In the genomic region with DNA sequence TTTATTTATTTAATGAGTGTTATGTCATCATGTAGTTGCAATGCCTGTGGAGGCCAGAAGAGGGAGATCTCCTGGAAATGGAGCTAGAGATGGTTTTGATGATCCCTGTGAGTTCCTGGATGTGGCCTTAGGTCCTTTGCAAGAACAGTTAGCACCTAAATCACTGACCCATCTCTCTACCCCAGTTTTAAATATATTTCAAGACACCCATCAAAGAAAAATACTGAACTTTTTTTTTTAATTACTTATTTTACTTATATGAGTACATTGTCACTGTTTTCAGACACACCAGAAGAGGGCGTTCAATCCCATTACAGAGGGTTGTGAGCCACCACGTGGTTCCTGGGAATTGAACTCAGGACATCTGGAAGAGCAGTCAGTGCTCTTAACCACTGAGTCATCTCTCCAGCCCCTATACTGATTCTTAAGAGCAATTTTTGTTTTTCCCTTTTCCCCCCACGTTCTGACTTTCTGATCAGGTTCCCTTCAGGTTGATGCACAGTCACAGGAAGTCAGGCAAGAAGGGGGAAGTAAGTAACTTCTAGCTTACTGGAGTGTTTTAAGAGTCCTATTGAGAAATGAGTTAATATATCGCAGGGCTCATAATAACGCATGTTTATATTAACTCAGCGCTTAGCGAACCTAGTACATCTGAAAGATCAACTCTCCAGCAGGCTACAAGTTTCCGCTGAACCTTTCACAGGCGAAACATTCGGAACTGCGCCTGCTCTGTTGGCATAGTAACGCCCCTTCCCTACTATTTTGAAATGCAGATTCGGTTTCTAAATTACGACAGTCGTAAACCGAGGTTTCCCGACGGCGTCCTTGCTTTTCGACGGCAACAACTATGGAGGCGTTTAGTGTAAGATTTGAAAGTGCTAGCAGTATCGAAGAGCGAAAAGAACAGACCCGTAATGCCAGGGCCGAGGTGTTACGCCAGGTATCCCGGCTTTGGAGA, we compare ENCODE assay signal across 8 mouse cellular contexts. TPM values are rescaled to one million over a fixed set of nuclear protein-coding genes. Genes with fewer than 3 reads are reported as not detected.
DNase-seq lines count a peak whose midpoint lies in the region; ATAC-seq and TF ChIP-seq lines count a peak whose summit lies in the region.

A gene (plus strand): TSS at position 342 of the 958 bp plus-strand sequence.

- H3K9me3 ChIP-seq in ES-Bruce4 (replicated peaks; ENCODE audit: control insufficient read depth, insufficient read depth, low read length, poor library complexity, severe bottlenecking) = no peaks in the 10 kb centered on the region
- no peaks in the 10 kb centered on the region for H3K9me3 ChIP-seq in forebrain, embryonic 12.5 days
- H3K9me3 ChIP-seq in heart, postnatal 0 days (replicated peaks; ENCODE audit: control insufficient read depth, low read length) = no peaks in the 10 kb centered on the region
- no peaks in the 10 kb centered on the region for H3K9me3 ChIP-seq in liver, embryonic 16.5 days (replicated peaks; ENCODE audit: control insufficient read depth, low read length)
- no peaks in the 10 kb centered on the region for H3K9me3 ChIP-seq in neural tube, embryonic 13.5 days

- TF ChIP-seq POLR2A in ES-Bruce4 (IDR thresholded peaks at IDR 0.05; ENCODE audit: insufficient read depth, low read length) = no peak
- peak; percentile 10; the same call in 1 of the 2 replicates for TF ChIP-seq POLR2A in testis, adult 2 months (IDR thresholded peaks at IDR 0.05; ENCODE audit: control insufficient read depth, low read depth, low read length)

- H3K4me2 ChIP-seq in forebrain, embryonic 12.5 days = peak within 1 kb of the TSS; percentile 65
- peak within 1 kb of the TSS; percentile 76 for H3K4me2 ChIP-seq in heart, postnatal 0 days (ENCODE audit: low read depth, low read length)
- peak within 1 kb of the TSS; percentile 68 for H3K4me2 ChIP-seq in liver, embryonic 16.5 days (ENCODE audit: low read depth, low read length)
- H3K4me2 ChIP-seq in neural tube, embryonic 13.5 days = peak within 1 kb of the TSS; percentile 69

- TF ChIP-seq EP300 in ES-Bruce4 (IDR thresholded peaks at IDR 0.05; ENCODE audit: insufficient read depth, low read depth, low read length) = no peak
- no peak for TF ChIP-seq EP300 in heart, postnatal 0 days (IDR thresholded peaks at IDR 0.05; ENCODE audit: low read depth)

- peak; percentile 94 for ATAC-seq in forebrain, embryonic 12.5 days (ENCODE audit: low FRiP score)
- peak; percentile 89 for ATAC-seq in heart, postnatal 0 days (ENCODE audit: insufficient read depth, low read depth)
- peak; percentile 85 for ATAC-seq in liver, embryonic 16.5 days (ENCODE audit: low read depth)
- ATAC-seq in neural tube, embryonic 13.5 days (ENCODE audit: low read depth) = peak; percentile 96

- peak within 1 kb of the TSS; percentile 99 for H3K9ac ChIP-seq in ES-Bruce4 (ENCODE audit: low read depth, poor library complexity, severe bottlenecking)
- peak within 1 kb of the TSS; percentile 62 for H3K9ac ChIP-seq in forebrain, embryonic 12.5 days
- peak within 1 kb of the TSS; percentile 75 for H3K9ac ChIP-seq in heart, postnatal 0 days (replicated peaks; ENCODE audit: low read depth, low read length)
- H3K9ac ChIP-seq in liver, embryonic 16.5 days (ENCODE audit: low read depth, low read length) = peak within 1 kb of the TSS; percentile 70
- peak within 1 kb of the TSS; percentile 77 for H3K9ac ChIP-seq in neural tube, embryonic 13.5 days

- peak; percentile 88 for DNase-seq in c-Kit-positive CD71-positive TER-119-positive erythroid progenitor cells, embryonic 14.5 days (ENCODE audit: low spot score)
- peak; percentile 96 for DNase-seq in heart, postnatal 0 days (ENCODE audit: low spot score)
- peak; percentile 80 to 86 for DNase-seq in kidney, postnatal 4 days

- peak; percentile 7 for TF ChIP-seq CTCF in ES-Bruce4 (IDR thresholded peaks at IDR 0.05; ENCODE audit: low read depth, low read length)
- TF ChIP-seq CTCF in heart, postnatal 0 days (IDR thresholded peaks at IDR 0.05; ENCODE audit: low read depth) = peak; percentile 50
- TF ChIP-seq CTCF in testis, adult 2 months (IDR thresholded peaks at IDR 0.05; ENCODE audit: control insufficient read depth, insufficient read depth, insufficient replicate concordance, low read depth, low read length) = no peak

- H3K27ac ChIP-seq in ES-Bruce4 (ENCODE audit: insufficient read depth, low read length) = peak within 1 kb of the TSS; percentile 79; the same call in 1 of the 2 replicates
- H3K27ac ChIP-seq in forebrain, embryonic 12.5 days = peak within 1 kb of the TSS; percentile 38; the same call in 1 of the 2 replicates
- peak within 1 kb of the TSS; percentile 87 for H3K27ac ChIP-seq in heart, postnatal 0 days (ENCODE audit: low read depth)
- peak within 1 kb of the TSS; percentile 75 for H3K27ac ChIP-seq in liver, embryonic 16.5 days (ENCODE audit: low read length)
- H3K27ac ChIP-seq in neural tube, embryonic 13.5 days (replicated peaks) = peak within 1 kb of the TSS; percentile 54
- peak within 1 kb of the TSS; percentile 82 for H3K27ac ChIP-seq in testis, adult 2 months (ENCODE audit: control insufficient read depth, insufficient read depth, low read depth, low read length)

- no peaks in the 10 kb centered on the region for H3K4me1 ChIP-seq in ES-Bruce4 (ENCODE audit: control insufficient read depth, insufficient read depth, low read length)
- H3K4me1 ChIP-seq in forebrain, embryonic 12.5 days = no peaks in the 10 kb centered on the region
- no peaks in the 10 kb centered on the region for H3K4me1 ChIP-seq in heart, postnatal 0 days (ENCODE audit: control insufficient read depth, insufficient read depth)
- no peaks in the 10 kb centered on the region; the same call in 1 of the 2 replicates for H3K4me1 ChIP-seq in liver, embryonic 16.5 days (ENCODE audit: control insufficient read depth, low read depth, low read length)
- H3K4me1 ChIP-seq in neural tube, embryonic 13.5 days (replicated peaks) = peaks cover 15% of the 10 kb centered on the region; the same call in 1 of the 2 replicates
- no peaks in the 10 kb centered on the region; the same call in 1 of the 2 replicates for H3K4me1 ChIP-seq in testis, adult 2 months (ENCODE audit: control insufficient read depth, insufficient read depth, low read length)

- no peaks in the 10 kb centered on the region for H3K27me3 ChIP-seq in ES-Bruce4 (ENCODE audit: control insufficient read depth, insufficient read depth, low read length, poor library complexity, severe bottlenecking)
- H3K27me3 ChIP-seq in forebrain, embryonic 12.5 days = no peaks in the 10 kb centered on the region
- H3K27me3 ChIP-seq in heart, postnatal 0 days (ENCODE audit: control insufficient read depth, insufficient read depth, low read length) = no peaks in the 10 kb centered on the region
- H3K27me3 ChIP-seq in liver, embryonic 16.5 days (ENCODE audit: control insufficient read depth, insufficient read depth, low read depth, low read length) = no peaks in the 10 kb centered on the region
- no peaks in the 10 kb centered on the region for H3K27me3 ChIP-seq in neural tube, embryonic 13.5 days
- H3K27me3 ChIP-seq in testis, adult 2 months (ENCODE audit: control insufficient read depth, insufficient read depth, low read length) = no peaks in the 10 kb centered on the region

- under 1% methylated on average over 28 of the region's 28 CpGs for WGBS in forebrain, embryonic 12.5 days
- under 1% methylated on average over 28 of the region's 28 CpGs for WGBS in heart, postnatal 0 days
- under 1% methylated on average over 28 of the region's 28 CpGs for WGBS in liver, embryonic 16.5 days (ENCODE audit: insufficient replicate concordance)
- under 1% methylated on average over 28 of the region's 28 CpGs for WGBS in neural tube, embryonic 13.5 days

- H3K36me3 ChIP-seq in ES-Bruce4 (ENCODE audit: control insufficient read depth, insufficient read depth, low read length, poor library complexity, severe bottlenecking) = no peaks in the 10 kb centered on the region
- H3K36me3 ChIP-seq in forebrain, embryonic 12.5 days (replicated peaks) = no peaks in the 10 kb centered on the region
- no peaks in the 10 kb centered on the region for H3K36me3 ChIP-seq in heart, postnatal 0 days (replicated peaks; ENCODE audit: control insufficient read depth, insufficient read depth, low read length)
- H3K36me3 ChIP-seq in liver, embryonic 16.5 days (ENCODE audit: control insufficient read depth, insufficient read depth) = no peaks in the 10 kb centered on the region
- H3K36me3 ChIP-seq in neural tube, embryonic 13.5 days = no peaks in the 10 kb centered on the region
- H3K36me3 ChIP-seq in testis, adult 2 months (ENCODE audit: control insufficient read depth, insufficient read depth, low read length) = no peaks in the 10 kb centered on the region

- peak within 1 kb of the TSS; percentile 100 for H3K4me3 ChIP-seq in ES-Bruce4 (ENCODE audit: low read depth, low read length)
- H3K4me3 ChIP-seq in forebrain, embryonic 12.5 days (replicated peaks) = peak within 1 kb of the TSS; percentile 52
- H3K4me3 ChIP-seq in heart, postnatal 0 days (ENCODE audit: low read depth, low read length) = peak within 1 kb of the TSS; percentile 85
- peak within 1 kb of the TSS; percentile 73 for H3K4me3 ChIP-seq in liver, embryonic 16.5 days (ENCODE audit: low read depth, low read length)
- H3K4me3 ChIP-seq in neural tube, embryonic 13.5 days = peak within 1 kb of the TSS; percentile 52
- H3K4me3 ChIP-seq in testis, adult 2 months (ENCODE audit: control insufficient read depth, low read depth, low read length) = peak within 1 kb of the TSS; percentile 94

RNA-seq across cellular contexts. Expression of the gene that starts here (rescaled TPM):
- polyA plus RNA-seq in ES-Bruce4 (2011; ENCODE audit: insufficient read depth, insufficient read length, low read depth, missing spikeins) = 43.3 and 47.8 TPM in 2 replicates
- 18.1 and 19.1 TPM in 2 replicates for polyA plus RNA-seq in forebrain, embryonic 12.5 days (2016; fragmentation: Nextera tagmentation; extraction: Ambion mirVana)
- 4.4 and 8.9 TPM in 2 replicates for total RNA-seq in heart, postnatal 0 days (2014; rRNA removed; ENCODE audit: low replicate concordance)
- polyA plus RNA-seq in heart, postnatal 0 days (2015; fragmentation: Nextera tagmentation; extraction: Ambion mirVana) = 7.1 and 7.4 TPM in 2 replicates
- polyA plus RNA-seq in liver, embryonic 16.5 days (2015; fragmentation: Nextera tagmentation; extraction: Ambion mirVana) = 4.0 TPM in 2 replicates
- polyA plus RNA-seq in neural tube, embryonic 13.5 days (2015; fragmentation: Nextera tagmentation; extraction: Ambion mirVana) = 10.8 and 11.4 TPM in 2 replicates
- polyA plus RNA-seq in testis, adult 2 months (2012; rRNA removed) = 0.58 and 0.95 TPM in 2 replicates

Comparison
In these comparisons a context has a peak if more than half of its experiments do, and no peak if none do; other contexts are left out.
1. Peak in every context shown above with its lines: DNase-seq, ATAC-seq, H3K4me3 ChIP-seq and H3K27ac ChIP-seq.